Mouse (Mus musculus) neural tube, embryonic 14.5 days (tissue): ENCODE measurements around the gene 1700001P01Rik. TPM values are rescaled to one million over a fixed set of nuclear protein-coding genes. Genes with fewer than 3 reads are reported as not detected.

ENCODE experiments used
- ATAC-seq: fragments of 200-750 bp; cut with Nextera tagmentation; 2 replicates; pipeline ENCODE4 v1.8.0; 2017; ENCODE audit warnings: low read depth, mild to moderate bottlenecking, moderate TSS enrichment, moderate library complexity
- H3K27ac ChIP-seq: fragments of 300-500 bp; sonication (generic); 2 replicates; pipeline ENCODE4 v1.5.1; 2014; ENCODE audit warnings: low read depth, mild to moderate bottlenecking, control low read depth, low read length, moderate library complexity, mixed read lengths
- H3K27me3 ChIP-seq: fragments of 300-500 bp; sonication (generic); 2 replicates; pipeline ENCODE4 v1.6.1; 2014; ENCODE audit warnings: low read length; ENCODE audit not compliant: control insufficient read depth, insufficient read depth
- H3K36me3 ChIP-seq: fragments of 300-500 bp; sonication (generic); 2 replicates; pipeline ENCODE4 v1.6.1; 2014; ENCODE audit warnings: low read length, mixed read lengths; ENCODE audit not compliant: control insufficient read depth, insufficient read depth
- H3K4me1 ChIP-seq: fragments of 300-500 bp; sonication (generic); 2 replicates; pipeline ENCODE4 v1.6.1; 2014; ENCODE audit warnings: low read length; ENCODE audit not compliant: control insufficient read depth, insufficient read depth
- H3K4me2 ChIP-seq: fragments of 300-500 bp; sonication (generic); 2 replicates; pipeline ENCODE4 v1.6.1; 2014; ENCODE audit warnings: mild to moderate bottlenecking, low read depth, low read length, control low read depth
- H3K4me3 ChIP-seq: fragments of 300-500 bp; sonication (generic); 2 replicates; pipeline ENCODE4 v1.5.1; 2014; ENCODE audit warnings: low read depth, low read length, control low read depth, mixed read lengths
- H3K9ac ChIP-seq: fragments of 300-500 bp; sonication (generic); replicated peaks from 2 replicates; pipeline ENCODE4 v1.6.1; 2014; ENCODE audit warnings: low read depth, mild to moderate bottlenecking, control low read depth, low read length, mixed read lengths
- H3K9me3 ChIP-seq: fragments of 300-500 bp; sonication (generic); 2 replicates; pipeline ENCODE4 v1.6.1; 2016; ENCODE audit warnings: low read length; ENCODE audit not compliant: control insufficient read depth
- WGBS: fragments of 180-500 bp; shearing (Covaris S2); extraction: QIAGEN DNeasy Blood & Tissue Kit; methylation state at CpG from one replicate; pipeline ENCODE4 v1.1.7; 2014; 5-methylcytosine and 5-hydroxymethylcytosine counted together
- polyA plus RNA-seq: library from polyadenylated mRNA; unstranded; fragments of >200 nt; fragmentation: Nextera tagmentation; extraction: Ambion mirVana; gene quantifications from 2 replicates; pipeline ENCODE4 v1.2.1, GENCODE M21; 2014

1700001P01Rik gene
- polyA plus RNA-seq, 1 experiment from 2014 or later: 0.36 TPM

DNA sequence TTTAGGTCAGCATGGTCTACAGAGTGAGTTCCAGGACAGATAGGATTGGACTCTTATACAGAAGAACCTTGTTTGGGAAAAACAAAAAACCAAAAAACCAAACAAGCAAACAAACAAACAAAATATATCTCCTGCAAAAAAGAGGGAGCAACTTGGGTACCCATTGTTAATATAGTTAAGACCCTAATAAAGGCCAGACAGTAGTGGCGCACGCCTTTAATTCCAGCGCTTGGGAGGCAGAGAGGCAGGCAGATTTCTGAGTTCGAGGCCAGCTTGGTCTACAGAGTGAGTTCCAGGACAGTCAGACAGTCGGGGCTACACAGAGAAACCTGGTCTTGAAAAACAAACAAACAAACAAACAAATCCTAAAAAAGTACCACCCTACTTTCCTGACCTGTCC, 14.0 kb upstream of the 1700001P01Rik start:
- H3K4me3 ChIP-seq: no peak overlapping the region
- no peaks in the 10 kb centered on the region for H3K9me3 ChIP-seq
- ATAC-seq: no peak
- no peaks in the 10 kb centered on the region for H3K36me3 ChIP-seq
- H3K4me2 ChIP-seq: no peak overlapping the region
- no peak overlapping the region for H3K9ac ChIP-seq
- H3K4me1 ChIP-seq: no peaks in the 10 kb centered on the region
- no peaks in the 10 kb centered on the region for H3K27me3 ChIP-seq
- no peak overlapping the region for H3K27ac ChIP-seq
- 88% methylated on average over 5 of the region's 5 CpGs for WGBS

DNA sequence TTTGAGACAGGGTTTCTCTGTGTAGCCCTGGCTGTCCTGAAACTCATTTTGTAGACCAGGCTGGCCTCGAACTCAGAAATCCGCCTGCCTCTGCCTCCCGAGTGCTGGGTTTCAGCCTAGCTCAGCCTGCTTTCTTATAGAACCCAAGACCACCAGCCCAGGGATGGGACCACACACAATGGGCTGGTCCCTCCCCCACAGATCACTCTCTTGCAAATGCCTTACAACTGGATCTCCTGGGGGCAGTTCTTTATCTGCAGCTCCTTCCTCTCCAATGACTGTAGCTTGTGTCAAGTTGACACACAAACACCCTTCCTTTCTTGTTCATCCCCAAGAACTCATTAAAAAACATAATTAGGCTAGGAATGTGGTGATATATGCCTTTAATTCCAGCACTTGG, 12.2 kb upstream of the 1700001P01Rik start:
- ATAC-seq: no peak
- WGBS: 95% methylated on average over 3 of the region's 3 CpGs
- no peaks in the 10 kb centered on the region for H3K36me3 ChIP-seq

GRCm38 (mm10) chr11:97782564-97782895, 6.8 kb upstream of the 1700001P01Rik start:
- under 1% methylated on average over 10 of the region's 10 CpGs for WGBS
- Histone ChIP-seq H3K36me3 (peaks cover 26% of the 10 kb centered on the region), H3K27ac (peak overlapping the region; percentile 95), H3K4me3 (peak overlapping the region; percentile 95), H3K9ac (peak overlapping the region; percentile 58), H3K9me3 (no peaks in the 10 kb centered on the region), H3K27me3 (no peaks in the 10 kb centered on the region), H3K4me1 (peaks cover 11% of the 10 kb centered on the region), H3K4me2 (peak overlapping the region; percentile 49)
- peak; percentile 35 for ATAC-seq

More for the DNA sequence above, 12.2 kb upstream of the 1700001P01Rik start:
- Histone ChIP-seq H3K27me3 (no peaks in the 10 kb centered on the region), H3K4me3 (no peak overlapping the region), H3K4me1 (no peaks in the 10 kb centered on the region), H3K9ac (no peak overlapping the region), H3K9me3 (no peaks in the 10 kb centered on the region), H3K27ac (no peak overlapping the region), H3K4me2 (no peak overlapping the region)

DNA sequence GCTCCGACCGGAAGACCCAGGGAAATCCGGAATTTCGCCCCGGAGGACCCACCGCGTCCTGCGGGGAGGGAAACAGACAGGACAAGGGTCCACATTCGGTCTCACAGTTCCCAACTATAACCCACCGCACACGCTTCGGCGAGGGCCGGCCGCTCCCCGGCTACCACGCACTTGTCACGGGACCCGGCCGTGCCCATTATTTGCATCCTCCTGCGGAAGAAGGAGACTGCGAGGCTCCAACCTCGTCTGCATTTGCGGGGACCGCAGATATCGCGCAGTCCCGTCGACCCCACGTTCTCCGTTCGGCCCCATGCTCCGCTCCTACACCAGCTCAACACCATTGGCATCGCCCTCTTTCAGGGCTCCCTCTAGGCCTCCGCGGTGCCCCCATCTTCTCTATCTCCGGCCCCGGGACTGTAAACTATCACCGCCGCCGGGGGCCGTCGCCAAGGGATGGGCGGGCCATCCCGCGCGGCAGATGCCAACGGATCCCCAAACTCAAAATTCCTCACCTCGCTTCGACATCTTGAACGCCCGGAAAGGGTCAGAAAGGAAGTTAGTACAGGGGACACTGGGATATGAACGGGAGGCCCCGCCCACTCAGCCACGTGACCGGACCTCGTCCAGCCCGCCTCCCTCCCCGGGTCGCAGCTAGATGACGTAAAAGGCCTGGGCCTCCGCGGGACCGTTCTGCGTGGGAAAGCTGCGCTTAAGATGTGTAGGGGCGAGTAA, 6.3 kb upstream of the 1700001P01Rik start, which contains the start of gene Rpl23:
Gene Rpl23, minus strand, starts transcription at position 606 of the 732 bp plus-strand sequence.
- peak; percentile 97 for ATAC-seq
- peaks cover 31% of the 10 kb centered on the region for H3K36me3 ChIP-seq
- peak within 1 kb of the TSS; percentile 86 for H3K4me2 ChIP-seq
- peak within 1 kb of the TSS; percentile 94 for H3K9ac ChIP-seq
- H3K4me3 ChIP-seq: peak within 1 kb of the TSS; percentile 95
- H3K9me3 ChIP-seq: no peaks in the 10 kb centered on the region
- WGBS: under 1% methylated on average over 67 of the region's 67 CpGs
- H3K27me3 ChIP-seq: no peaks in the 10 kb centered on the region
- H3K4me1 ChIP-seq: peaks cover 11% of the 10 kb centered on the region
- H3K27ac ChIP-seq: peak within 1 kb of the TSS; percentile 95

DNA sequence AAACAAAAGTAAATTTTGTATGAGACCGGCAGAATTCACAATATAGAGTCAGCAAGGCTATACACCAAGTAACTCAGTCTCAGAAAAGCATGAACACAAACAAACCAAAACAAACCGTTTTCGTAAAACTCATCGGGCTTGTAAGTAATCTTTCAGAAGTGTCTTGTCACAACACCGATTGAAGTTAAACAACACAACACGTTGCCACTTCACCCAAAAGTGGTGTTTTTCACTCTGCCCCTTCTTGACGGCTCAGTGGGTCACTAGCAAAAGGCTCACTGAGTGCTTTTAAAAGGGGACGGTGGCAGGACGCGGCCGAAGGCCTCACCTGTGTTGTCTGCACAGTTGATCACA, 5.7 kb upstream of the 1700001P01Rik start:
- Histone ChIP-seq H3K4me1 (peaks cover 11% of the 10 kb centered on the region), H3K9me3 (no peaks in the 10 kb centered on the region), H3K27me3 (no peaks in the 10 kb centered on the region), H3K4me2 (peak overlapping the region; percentile 86), H3K4me3 (peak overlapping the region; percentile 95), H3K9ac (peak overlapping the region; percentile 94), H3K36me3 (peaks cover 34% of the 10 kb centered on the region), H3K27ac (peak overlapping the region; percentile 95)
- no peak for ATAC-seq
- 2% methylated on average over 11 of the region's 11 CpGs for WGBS

- Histone ChIP-seq H3K9me3 (no peaks in the 10 kb centered on the region), H3K4me2 (peak overlapping the region; percentile 86), H3K4me3 (peak overlapping the region; percentile 95; the same call in 1 of the 2 replicates), H3K27me3 (no peaks in the 10 kb centered on the region), H3K9ac (no peak overlapping the region), H3K27ac (no peak overlapping the region), H3K36me3 (peaks cover 34% of the 10 kb centered on the region), H3K4me1 (peaks cover 11% of the 10 kb centered on the region)
- ATAC-seq: no peak
- WGBS: 89% methylated on average over 2 of the region's 2 CpGs
These were observed 4.4 kb upstream of the 1700001P01Rik start for GRCm38 (mm10) chr11:97779968-97780701.

DNA sequence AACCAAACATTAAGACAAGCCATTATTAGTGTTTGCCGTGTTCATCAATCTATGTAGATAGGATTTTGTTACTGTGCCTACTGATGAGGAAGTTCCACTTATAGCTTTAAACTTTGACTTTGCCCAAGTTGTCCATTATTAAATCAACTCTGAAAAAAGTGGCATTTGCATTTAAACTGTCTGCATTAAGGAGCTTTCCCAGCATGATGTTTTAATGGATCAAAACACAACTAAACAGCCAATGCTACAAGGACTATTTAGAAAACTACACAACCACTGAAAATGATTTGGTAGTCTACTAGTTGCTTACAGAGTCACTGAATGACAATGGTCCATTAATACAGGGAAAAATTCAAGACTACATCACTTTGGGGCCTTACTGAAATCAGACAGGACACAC, 3.2 kb upstream of the 1700001P01Rik start:
- Histone ChIP-seq H3K4me3 (no peak overlapping the region), H3K9ac (no peak overlapping the region), H3K9me3 (no peaks in the 10 kb centered on the region), H3K4me1 (peaks cover 11% of the 10 kb centered on the region), H3K27me3 (no peaks in the 10 kb centered on the region), H3K27ac (no peak overlapping the region), H3K36me3 (peaks cover 34% of the 10 kb centered on the region), H3K4me2 (no peak overlapping the region)
- WGBS: 100% methylated on average over 1 of the region's 1 CpGs
- ATAC-seq: no peak

DNA sequence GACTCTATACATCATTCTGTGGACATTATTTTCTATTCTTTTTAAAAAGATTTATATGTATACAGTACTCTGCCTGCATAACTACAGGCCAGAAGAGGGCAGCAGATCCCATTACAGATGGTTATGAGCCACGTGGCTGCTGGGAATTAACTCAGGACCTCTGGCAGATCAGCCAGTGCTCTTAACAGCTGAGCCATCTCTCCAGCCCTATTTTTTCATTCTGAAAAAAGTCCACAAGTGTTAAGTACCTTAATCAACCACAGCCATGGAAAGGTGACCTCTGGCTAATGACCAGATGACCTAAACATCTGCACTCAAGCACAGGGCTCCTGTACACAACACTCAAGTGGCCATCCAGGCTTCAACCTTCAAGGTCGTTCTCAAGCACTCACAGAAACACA, 1.4 kb upstream of the 1700001P01Rik start:
- H3K4me1 ChIP-seq: peaks cover 11% of the 10 kb centered on the region
- H3K4me2 ChIP-seq: no peak overlapping the region
- H3K9me3 ChIP-seq: no peaks in the 10 kb centered on the region
- 45% methylated on average over 2 of the region's 2 CpGs for WGBS
- peaks cover 34% of the 10 kb centered on the region for H3K36me3 ChIP-seq
- ATAC-seq: no peak
- H3K4me3 ChIP-seq: no peak overlapping the region
- H3K27ac ChIP-seq: no peak overlapping the region
- no peak overlapping the region for H3K9ac ChIP-seq
- H3K27me3 ChIP-seq: no peaks in the 10 kb centered on the region

- Histone ChIP-seq H3K4me1 (peaks cover 11% of the 10 kb centered on the region), H3K9me3 (no peaks in the 10 kb centered on the region), H3K36me3 (peaks cover 34% of the 10 kb centered on the region), H3K27ac (no peak overlapping the region), H3K4me3 (no peak overlapping the region), H3K9ac (no peak overlapping the region), H3K27me3 (no peaks in the 10 kb centered on the region), H3K4me2 (no peak overlapping the region)
- no peak for ATAC-seq
- WGBS: 55% methylated on average over 5 of the region's 5 CpGs
These were observed 895 bp upstream of the 1700001P01Rik start for GRCm38 (mm10) chr11:97776497-97777128.
